Mouse (Mus musculus) adrenal gland, adult 18-20 months (tissue): ENCODE results near the gene Gstm5. TPM values are rescaled to one million over a fixed set of nuclear protein-coding genes. Genes with fewer than 3 reads are reported as not detected.

Experiments
- DNase-seq, 2 experiments: peaks; one replicate each; pipeline ENCODE4 v3.0.0; 2021 to 2022; ENCODE audit warnings: low spot score in 2 of 2
- total RNA-seq, 2 experiments: library from RNA; stranded (reverse); gene quantifications; 1 replicate in 1 of 2; 2 replicates in 1 of 2; pipeline ENCODE4 v1.2.3; 2021

Gstm5 gene
- total RNA-seq, 2 experiments from 2014 or later, result 30.0 to 48.3 TPM

GRCm38 (mm10) chr3:107931134-107931533 is 35.5 kb downstream of the Gstm5 start:
- DNase-seq, result no peak

- DNase-seq, result peak; percentile 96 to 97
Measured at GRCm38 (mm10) chr3:107931670-107932069, 36.0 kb downstream of the Gstm5 start, which contains the start of gene Gstm7. Gene Gstm7 (minus strand): TSS chr3:107931817.

- no peak for DNase-seq
Measured at GRCm38 (mm10) chr3:107932128-107932527, 36.5 kb downstream of the Gstm5 start.

GRCm38 (mm10) chr3:107935268-107935667 is 39.6 kb downstream of the Gstm5 start:
- DNase-seq, result no peak

GRCm38 (mm10) chr3:107935888-107936287 is 40.3 kb downstream of the Gstm5 start:
- no peak for DNase-seq

GRCm38 (mm10) chr3:107939403-107939802 is 43.8 kb downstream of the Gstm5 start:
- DNase-seq, result peak; percentile 69 to 72

- DNase-seq, result no peak
Measured at GRCm38 (mm10) chr3:107939830-107940229, 44.2 kb downstream of the Gstm5 start.

- no peak for DNase-seq
Measured at GRCm38 (mm10) chr3:107940524-107940923, 44.9 kb downstream of the Gstm5 start.

- DNase-seq, result no peak
Measured at GRCm38 (mm10) chr3:107941261-107941660, 45.6 kb downstream of the Gstm5 start.

GRCm38 (mm10) chr3:107943239-107943990 is 47.8 kb downstream of the Gstm5 start, which contains the start of gene Gstm6:
Gene Gstm6 (minus strand): TSS chr3:107943749.
- no peak for DNase-seq

GRCm38 (mm10) chr3:107945729-107946128 is 50.1 kb downstream of the Gstm5 start:
- DNase-seq, result no peak

Other genes with a start within 250 kb of the Gstm5 start
- gene Ahcyl1, start 199.3 kb upstream of the Gstm5 start, total RNA-seq, result 100 to 1,000 TPM; 252 to 308 TPM
- gene Csf1, start 135.4 kb upstream of the Gstm5 start, total RNA-seq, result 10 to 100 TPM; 13.2 to 34.7 TPM
- not detected for gene Eps8l3, start 18.6 kb upstream of the Gstm5 start, total RNA-seq
- 100 to 1,000 TPM; 143 to 179 TPM for gene Gstm7, start 36.0 kb downstream of the Gstm5 start, total RNA-seq
- 1 to 10 TPM; 6.1 to 8.0 TPM for gene Gstm6, start 47.9 kb downstream of the Gstm5 start, total RNA-seq
- under 1 TPM in 1 of 2 experiments, not detected in 1; 0.33 TPM for gene Gstm3, start 73.5 kb downstream of the Gstm5 start, total RNA-seq
- gene Gstm2, start 90.6 kb downstream of the Gstm5 start, total RNA-seq, result 100 to 1,000 TPM; 211 to 280 TPM
- 100 to 1,000 TPM; 423 to 620 TPM for gene Gstm1, start 122.2 kb downstream of the Gstm5 start, total RNA-seq
- 10 to 100 TPM; 19.6 to 20.3 TPM for gene Gstm4, start 149.1 kb downstream of the Gstm5 start, total RNA-seq
- 100 to 1,000 TPM; 130 to 192 TPM for gene Ampd2, start 190.8 kb downstream of the Gstm5 start, total RNA-seq
- 10 to 100 TPM; 11.0 to 18.6 TPM for gene Gnat2, start 197.0 kb downstream of the Gstm5 start, total RNA-seq